10 mouse cellular contexts compared by ENCODE assay signal in genomic region chr2:6333570-6333969, GRCm38 (mm10).
"Had no signal": no experiment of that assay in that cellular context is flagged by ENCODE, and none has a peak within 500 bp of the region (broad histone marks: within the 10 kb centered on the region; RNA-seq: fewer than 3 reads in every experiment).

No protein-coding gene starts in this region.

- H3K27me3 ChIP-seq: limb, embryonic 12.5 days; midbrain, embryonic 12.5 days had no signal

- H3K4me3 ChIP-seq: left cerebral cortex, adult 2 months; limb, embryonic 12.5 days; midbrain, embryonic 12.5 days had no signal

- H3K4me2 ChIP-seq: limb, embryonic 12.5 days; lung, embryonic 14.5 days; midbrain, embryonic 12.5 days had no signal

- H3K9me3 ChIP-seq: limb, embryonic 12.5 days; midbrain, embryonic 12.5 days had no signal

- H3K27ac ChIP-seq: kidney, postnatal 0 days; left cerebral cortex, adult 2 months; limb, embryonic 12.5 days; liver, embryonic 14.5 days; midbrain, embryonic 12.5 days had no signal

- H3K9ac ChIP-seq: limb, embryonic 12.5 days; liver, embryonic 14.5 days; lung, embryonic 14.5 days had no signal

- DNase-seq: lung, embryonic 14.5 days; lung, postnatal 14 days; right cerebral cortex, postnatal 25 days; thymus, postnatal 4 days had no signal

- ATAC-seq: midbrain, embryonic 16.5 days had no signal
